Mouse (Mus musculus) ES-Bruce4 (cell line): Measurements from ENCODE around the gene Gfra1. TPM values are rescaled to one million over a fixed set of nuclear protein-coding genes. Genes with fewer than 3 reads are reported as not detected.

Experiments
- H3K27ac ChIP-seq: 2 replicates; pipeline ENCODE4 v1.5.1; 2012; ENCODE audit warnings: low read length, inconsistent platforms; ENCODE audit not compliant: insufficient read depth
- H3K27me3 ChIP-seq: 2 replicates; pipeline ENCODE4 v1.6.1; 2012; ENCODE audit warnings: mild to moderate bottlenecking, low read length, inconsistent platforms; ENCODE audit not compliant: control insufficient read depth, poor library complexity, insufficient read depth, severe bottlenecking
- H3K36me3 ChIP-seq: 2 replicates; pipeline ENCODE4 v1.6.1; 2012; ENCODE audit warnings: inconsistent platforms, mild to moderate bottlenecking, low read length, moderate library complexity; ENCODE audit not compliant: control insufficient read depth, poor library complexity, insufficient read depth, severe bottlenecking
- H3K4me1 ChIP-seq: one replicate; pipeline ENCODE4 v1.8.1; 2011; ENCODE audit warnings: low read length; ENCODE audit not compliant: control insufficient read depth, insufficient read depth
- H3K4me3 ChIP-seq: 2 replicates; pipeline ENCODE4 v1.5.1; 2011; ENCODE audit warnings: low read depth, mild to moderate bottlenecking, low read length
- H3K9ac ChIP-seq: 2 replicates; pipeline ENCODE4 v1.6.1; 2012; ENCODE audit warnings: low read depth, mild to moderate bottlenecking, inconsistent platforms; ENCODE audit not compliant: poor library complexity, severe bottlenecking
- H3K9me3 ChIP-seq: replicated peaks from 2 replicates; pipeline ENCODE4 v1.6.1; 2012; ENCODE audit warnings: mild to moderate bottlenecking, low read length, inconsistent platforms; ENCODE audit not compliant: control insufficient read depth, poor library complexity, insufficient read depth, severe bottlenecking
- CTCF ChIP-seq: IDR thresholded peaks from one replicate; pipeline ENCODE4 v1.8.1; 2011; ENCODE audit warnings: low read depth, low read length
- EP300 ChIP-seq: IDR thresholded peaks from 2 replicates; pipeline ENCODE4 v1.6.1; 2011; ENCODE audit warnings: low read depth, low read length; ENCODE audit not compliant: insufficient read depth
- POLR2A ChIP-seq: IDR thresholded peaks from one replicate; pipeline ENCODE4 v1.8.1; 2011; ENCODE audit warnings: low read length; ENCODE audit not compliant: insufficient read depth
- polyA plus RNA-seq: library from polyadenylated mRNA; stranded (reverse); fragments of >200 nt; gene quantifications from 2 replicates; pipeline ENCODE4 v1.2.4, GENCODE M21; 2011; ENCODE audit warnings: low read depth; ENCODE audit not compliant: missing spikeins, insufficient read depth, insufficient read length

The Gfra1 gene
- polyA plus RNA-seq, 1 experiment: 0.58 TPM

GRCm38 (mm10) chr19:58455061-58455495, 631 bp downstream of the Gfra1 start:
- peaks cover 7% of the 10 kb centered on the region for H3K27me3 ChIP-seq
- peak overlapping the region; percentile 34 for H3K4me3 ChIP-seq
- H3K4me1 ChIP-seq: peaks cover 2% of the 10 kb centered on the region
- no peak overlapping the region for H3K9ac ChIP-seq
- no peaks in the 10 kb centered on the region for H3K36me3 ChIP-seq
- H3K27ac ChIP-seq: no peak overlapping the region
- H3K9me3 ChIP-seq: no peaks in the 10 kb centered on the region
- TF ChIP-seq CTCF (peak; percentile 10), POLR2A (no peak), EP300 (no peak)

- Histone ChIP-seq H3K36me3 (no peaks in the 10 kb centered on the region), H3K27me3 (peaks cover 7% of the 10 kb centered on the region), H3K4me1 (peaks cover 2% of the 10 kb centered on the region), H3K27ac (no peak overlapping the region), H3K9ac (peak overlapping the region; percentile 19), H3K9me3 (no peaks in the 10 kb centered on the region), H3K4me3 (peak overlapping the region; percentile 34)
- TF ChIP-seq CTCF (no peak), POLR2A (no peak), EP300 (no peak)
Measured at GRCm38 (mm10) chr19:58454261-58455060, 1.2 kb downstream of the Gfra1 start.

- Histone ChIP-seq H3K27ac (no peak overlapping the region), H3K9ac (no peak overlapping the region), H3K4me1 (peaks cover 2% of the 10 kb centered on the region), H3K27me3 (peaks cover 7% of the 10 kb centered on the region), H3K9me3 (no peaks in the 10 kb centered on the region), H3K36me3 (no peaks in the 10 kb centered on the region), H3K4me3 (peak overlapping the region; percentile 34)
- TF ChIP-seq POLR2A: no peak
- TF ChIP-seq EP300: no peak
- TF ChIP-seq CTCF: no peak
Measured at GRCm38 (mm10) chr19:58453581-58453980, 2.1 kb downstream of the Gfra1 start.

DNA sequence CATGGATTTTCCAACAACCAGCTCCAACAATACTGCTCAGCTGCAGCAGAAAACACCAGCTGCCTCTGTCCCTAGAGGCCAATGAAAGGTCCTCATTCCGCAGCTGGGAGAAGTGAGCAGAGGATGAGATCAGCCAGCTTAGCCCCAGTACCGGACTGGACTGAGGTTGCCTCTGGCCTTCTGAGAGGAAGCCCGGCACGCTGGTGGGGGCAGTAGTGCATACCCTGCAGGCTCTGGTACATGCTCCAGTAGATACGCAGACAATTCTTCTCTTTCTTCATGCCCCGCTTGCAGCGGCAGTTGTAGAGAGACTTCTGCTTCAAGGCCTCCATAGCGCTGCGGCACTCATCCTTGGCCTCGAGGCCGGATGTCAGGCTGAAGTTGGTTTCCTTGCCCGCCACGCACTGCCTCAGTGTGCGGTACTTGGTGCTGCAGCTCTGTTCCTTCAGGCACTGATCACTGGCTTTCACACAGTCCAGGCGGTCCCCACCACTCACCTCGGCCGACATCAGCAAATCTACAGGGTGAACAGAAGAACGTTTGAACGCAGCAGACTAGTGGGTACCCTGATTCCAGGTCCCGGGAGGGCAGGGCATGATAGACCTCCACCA, 2.7 kb downstream of the Gfra1 start:
- H3K9ac ChIP-seq: no peak overlapping the region
- TF ChIP-seq POLR2A (no peak), EP300 (no peak), CTCF (no peak)
- H3K4me1 ChIP-seq: peaks cover 2% of the 10 kb centered on the region
- no peaks in the 10 kb centered on the region for H3K36me3 ChIP-seq
- H3K27ac ChIP-seq: no peak overlapping the region
- no peaks in the 10 kb centered on the region for H3K9me3 ChIP-seq
- H3K27me3 ChIP-seq: peaks cover 7% of the 10 kb centered on the region
- H3K4me3 ChIP-seq: peak overlapping the region; percentile 34

DNA sequence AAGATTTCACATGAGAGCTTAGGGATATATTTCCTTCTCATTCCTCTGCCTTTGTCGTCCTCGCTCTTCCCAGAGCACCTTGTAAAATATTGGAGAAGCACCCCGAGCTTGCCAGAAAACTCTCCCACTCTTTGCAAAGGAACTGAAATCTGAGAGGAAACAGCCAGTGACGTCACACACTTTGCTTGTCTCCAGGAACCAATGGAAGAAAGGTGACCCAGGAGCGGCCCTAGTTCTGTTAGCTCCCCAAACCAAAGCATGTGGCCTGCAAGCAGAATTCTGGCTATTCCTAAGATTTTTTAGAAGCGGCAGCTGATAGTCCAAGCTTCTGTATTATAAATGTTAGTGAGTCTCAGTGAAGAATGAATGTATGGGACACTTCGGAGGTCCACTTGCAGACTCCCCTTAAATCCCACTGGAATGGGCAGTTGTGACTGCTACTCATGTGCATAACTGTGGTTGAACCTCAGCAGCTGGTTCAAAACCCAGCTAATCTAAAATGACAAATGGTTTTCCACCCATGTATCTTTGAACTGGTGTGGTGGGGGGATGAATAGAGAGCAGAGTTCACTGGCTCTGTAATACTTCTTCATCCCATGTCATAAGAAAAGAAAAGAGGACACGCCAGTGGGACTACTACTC, 3.4 kb downstream of the Gfra1 start:
- H3K27me3 ChIP-seq: peaks cover 7% of the 10 kb centered on the region
- peaks cover 2% of the 10 kb centered on the region for H3K4me1 ChIP-seq
- no peak for TF ChIP-seq CTCF
- TF ChIP-seq EP300: no peak
- no peak for TF ChIP-seq POLR2A
- H3K27ac ChIP-seq: no peak overlapping the region
- H3K36me3 ChIP-seq: no peaks in the 10 kb centered on the region
- no peak overlapping the region for H3K4me3 ChIP-seq
- H3K9me3 ChIP-seq: no peaks in the 10 kb centered on the region
- no peak overlapping the region for H3K9ac ChIP-seq

DNA sequence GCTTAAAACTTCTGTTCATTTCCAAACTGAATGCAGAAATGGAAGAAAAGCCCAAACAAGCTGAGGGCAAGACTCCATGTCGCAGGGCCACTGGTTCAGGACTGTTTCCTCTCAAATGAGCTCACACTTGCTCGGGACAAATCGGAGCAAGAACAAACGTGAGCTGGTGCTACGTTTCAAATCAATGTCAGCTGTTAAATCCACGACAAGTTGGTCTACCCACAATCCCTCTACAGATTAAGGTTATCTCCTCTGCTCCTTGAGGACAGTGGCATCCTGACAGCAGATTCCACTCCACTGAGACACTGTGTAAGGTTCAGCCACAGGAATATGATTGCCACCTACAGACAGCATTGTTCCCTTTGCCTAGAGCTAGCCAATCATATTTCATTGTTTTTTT, 4.4 kb downstream of the Gfra1 start:
- Histone ChIP-seq H3K9me3 (no peaks in the 10 kb centered on the region), H3K27ac (no peak overlapping the region), H3K4me3 (no peak overlapping the region), H3K9ac (no peak overlapping the region), H3K27me3 (peaks cover 7% of the 10 kb centered on the region), H3K4me1 (no peaks in the 10 kb centered on the region), H3K36me3 (no peaks in the 10 kb centered on the region)
- no peak for TF ChIP-seq EP300
